Mouse (Mus musculus) liver, adult 2 months (tissue): ENCODE data around the gene Zscan29.

Experiments used
- CTCF ChIP-seq: fragments of 200-500 bp; IDR thresholded peaks from 2 replicates; pipeline ENCODE4 v1.5.1; 2011; ENCODE audit warnings: low read depth, low read length, control low read depth
- POLR2A ChIP-seq: fragments of 200-500 bp; IDR thresholded peaks from 2 replicates; pipeline ENCODE4 v1.6.1; 2011; ENCODE audit warnings: low read length, control low read depth; ENCODE audit not compliant: insufficient read depth; ENCODE audit errors: extremely low read depth

DNA sequence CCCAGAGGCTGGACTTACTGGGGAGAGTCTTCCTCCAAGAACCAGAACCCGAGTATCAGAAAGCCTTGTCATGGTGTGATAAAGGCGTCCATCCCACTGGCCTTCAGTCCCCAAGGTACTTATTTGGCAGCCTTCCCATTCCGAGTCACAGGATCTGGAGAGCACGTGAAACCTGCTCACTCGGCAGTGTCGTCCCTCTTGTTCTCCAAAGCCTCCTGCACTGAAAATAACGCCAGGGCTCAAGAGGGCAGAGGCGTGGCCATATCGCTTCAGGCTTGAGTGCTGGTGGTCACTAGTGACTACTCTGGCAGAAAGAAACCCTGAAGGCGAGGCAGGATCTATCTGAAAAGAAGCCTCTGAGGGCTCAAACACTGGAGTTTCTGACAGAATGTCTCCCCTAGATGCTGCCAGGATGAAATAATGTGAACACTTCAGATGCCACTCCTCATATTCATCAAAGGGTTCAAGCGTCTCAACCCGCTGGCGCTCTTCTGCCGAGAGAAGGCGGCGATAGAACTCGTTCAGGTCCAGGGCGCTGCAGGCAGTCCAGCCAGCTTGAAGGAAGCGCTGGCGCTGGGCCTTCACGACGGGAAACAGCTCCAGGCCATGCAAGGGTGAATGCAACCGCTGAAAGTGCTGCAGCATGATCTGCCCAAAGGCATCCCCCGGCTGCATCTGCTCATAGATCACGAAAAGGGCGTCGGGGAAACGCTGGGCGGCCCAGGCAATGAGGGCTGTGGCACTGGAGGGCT is 31.5 kb downstream of the Zscan29 start:
- TF ChIP-seq CTCF (no peak), POLR2A (no peak)
